Mouse (Mus musculus) intestine, postnatal 0 days (tissue): ENCODE results near the gene Arhgef18. TPM values are rescaled to one million over a fixed set of nuclear protein-coding genes. Genes with fewer than 3 reads are reported as not detected.

ENCODE experiments used
- ATAC-seq: fragments of 200-750 bp; cut with Nextera tagmentation; 2 replicates; pipeline ENCODE4 v1.8.0; 2017; ENCODE audit warnings: mild to moderate bottlenecking, moderate TSS enrichment, moderate library complexity
- H3K27ac ChIP-seq: fragments of 300-500 bp; sonication (generic); 2 replicates; pipeline ENCODE4 v1.5.1; 2014; ENCODE audit warnings: mild to moderate bottlenecking, low read depth, low read length, moderate library complexity
- H3K27me3 ChIP-seq: fragments of 300-500 bp; sonication (generic); replicated peaks from 2 replicates; pipeline ENCODE4 v1.6.1; 2014; ENCODE audit warnings: low read length, mixed read lengths; ENCODE audit not compliant: control insufficient read depth, insufficient read depth
- H3K36me3 ChIP-seq: fragments of 300-500 bp; sonication (generic); 2 replicates; pipeline ENCODE4 v1.6.1; 2014; ENCODE audit warnings: mild to moderate bottlenecking, moderate library complexity; ENCODE audit not compliant: control insufficient read depth, insufficient read depth
- H3K4me1 ChIP-seq: fragments of 300-500 bp; sonication (generic); replicated peaks from 2 replicates; pipeline ENCODE4 v1.6.1; 2014; ENCODE audit warnings: antibody characterized with exemption, low read length, mixed read lengths; ENCODE audit not compliant: control insufficient read depth, insufficient read depth
- H3K4me2 ChIP-seq: fragments of 300-500 bp; sonication (generic); replicated peaks from 2 replicates; pipeline ENCODE4 v1.6.1; 2014; ENCODE audit warnings: low read depth, mild to moderate bottlenecking, moderate library complexity
- H3K4me3 ChIP-seq: fragments of 300-500 bp; sonication (generic); 2 replicates; pipeline ENCODE4 v1.5.1; 2014; ENCODE audit warnings: low read depth, low read length
- H3K9ac ChIP-seq: fragments of 300-500 bp; sonication (generic); 2 replicates; pipeline ENCODE4 v1.6.1; 2014; ENCODE audit warnings: mild to moderate bottlenecking, low read depth, low read length
- H3K9me3 ChIP-seq: fragments of 300-500 bp; sonication (generic); 2 replicates; pipeline ENCODE4 v1.6.1; 2016; ENCODE audit warnings: mixed run types; ENCODE audit not compliant: control insufficient read depth
- CTCF ChIP-seq: sonication (generic); IDR thresholded peaks from 2 replicates; pipeline ENCODE4 v1.5.1; 2016; ENCODE audit warnings: low read depth, mild to moderate bottlenecking, control low read depth, antibody characterized with exemption, moderate library complexity
- WGBS: fragments of 180-500 bp; shearing (Covaris S2); extraction: QIAGEN DNeasy Blood & Tissue Kit; methylation state at CpG from one replicate; pipeline ENCODE4 v1.1.7; 2014; 5-methylcytosine and 5-hydroxymethylcytosine counted together
- polyA plus RNA-seq: library from polyadenylated mRNA; unstranded; fragments of >200 nt; fragmentation: Nextera tagmentation; extraction: Ambion mirVana; gene quantifications from 2 replicates; pipeline ENCODE4 v1.2.1, GENCODE M21; 2015

Gene Arhgef18
- polyA plus RNA-seq, 1 experiment from 2014 or later = 4.5 TPM

- Histone ChIP-seq H3K9ac (no peak within 1 kb of the TSS), H3K36me3 (no peaks in the 10 kb centered on the region), H3K9me3 (no peaks in the 10 kb centered on the region), H3K4me1 (peaks cover 4% of the 10 kb centered on the region; the same call in 1 of the 2 replicates), H3K4me2 (no peak within 1 kb of the TSS), H3K4me3 (no peak within 1 kb of the TSS), H3K27me3 (peaks cover 2% of the 10 kb centered on the region; the same call in 1 of the 2 replicates), H3K27ac (no peak within 1 kb of the TSS)
- ATAC-seq = no peak
- no peak for TF ChIP-seq CTCF
These were observed 77.8 kb downstream of the Arhgef18 start, which contains the start of gene Tex45 for GRCm38 (mm10) chr8:3470562-3470961. TSS of gene Tex45 (plus strand) at chr8:3470862.

- peak; percentile 33; the same call in 1 of the 2 replicates for ATAC-seq
- TF ChIP-seq CTCF = no peak
- Histone ChIP-seq H3K4me3 (peak overlapping the region; percentile 23), H3K27ac (no peak overlapping the region), H3K9ac (peak overlapping the region; percentile 26; the same call in 1 of the 2 replicates), H3K27me3 (peaks cover 6% of the 10 kb centered on the region; the same call in 1 of the 2 replicates), H3K4me1 (no peaks in the 10 kb centered on the region), H3K36me3 (no peaks in the 10 kb centered on the region), H3K4me2 (peak overlapping the region; percentile 52), H3K9me3 (no peaks in the 10 kb centered on the region)
- WGBS = 21% methylated on average over 37 of the region's 37 CpGs
These were observed 83.1 kb downstream of the Arhgef18 start for GRCm38 (mm10) chr8:3475715-3476429.

- no peak overlapping the region for H3K27ac ChIP-seq
These were observed 87.5 kb downstream of the Arhgef18 start for GRCm38 (mm10) chr8:3480221-3480785.

GRCm38 (mm10) chr8:3481605-3482004 lies 88.8 kb downstream of the Arhgef18 start:
- WGBS = 60% methylated on average over 5 of the region's 5 CpGs
- peak; percentile 28; the same call in 1 of the 2 replicates for ATAC-seq

More at GRCm38 (mm10) chr8:3480221-3480785, 87.5 kb downstream of the Arhgef18 start:
- H3K9ac ChIP-seq = no peak overlapping the region
- H3K27me3 ChIP-seq = peaks cover 6% of the 10 kb centered on the region; the same call in 1 of the 2 replicates
- no peak overlapping the region for H3K4me3 ChIP-seq
- no peaks in the 10 kb centered on the region for H3K4me1 ChIP-seq
- TF ChIP-seq CTCF = no peak
- ATAC-seq = no peak
- H3K4me2 ChIP-seq = no peak overlapping the region
- no peaks in the 10 kb centered on the region for H3K36me3 ChIP-seq
- no peaks in the 10 kb centered on the region for H3K9me3 ChIP-seq
- WGBS = 64% methylated on average over 4 of the region's 4 CpGs

GRCm38 (mm10) chr8:3482240-3482740 lies 89.5 kb downstream of the Arhgef18 start:
- ATAC-seq = no peak
- Histone ChIP-seq H3K9ac (no peak overlapping the region), H3K9me3 (no peaks in the 10 kb centered on the region), H3K36me3 (no peaks in the 10 kb centered on the region), H3K27me3 (no peaks in the 10 kb centered on the region), H3K27ac (no peak overlapping the region), H3K4me2 (no peak overlapping the region), H3K4me1 (no peaks in the 10 kb centered on the region), H3K4me3 (no peak overlapping the region)
- WGBS = 80% methylated on average over 22 of the region's 22 CpGs
- no peak for TF ChIP-seq CTCF

More at GRCm38 (mm10) chr8:3481605-3482004, 88.8 kb downstream of the Arhgef18 start:
- Histone ChIP-seq H3K27me3 (no peaks in the 10 kb centered on the region), H3K4me3 (no peak overlapping the region), H3K36me3 (no peaks in the 10 kb centered on the region), H3K4me1 (no peaks in the 10 kb centered on the region), H3K9me3 (no peaks in the 10 kb centered on the region), H3K27ac (no peak overlapping the region), H3K4me2 (no peak overlapping the region), H3K9ac (no peak overlapping the region)
- no peak for TF ChIP-seq CTCF

GRCm38 (mm10) chr8:3483546-3483945 lies 90.7 kb downstream of the Arhgef18 start:
- Histone ChIP-seq H3K4me1 (no peaks in the 10 kb centered on the region), H3K4me3 (no peak overlapping the region), H3K9ac (no peak overlapping the region), H3K9me3 (no peaks in the 10 kb centered on the region), H3K27ac (no peak overlapping the region), H3K36me3 (no peaks in the 10 kb centered on the region), H3K4me2 (no peak overlapping the region), H3K27me3 (no peaks in the 10 kb centered on the region)
- WGBS = 81% methylated on average over 7 of the region's 7 CpGs
- TF ChIP-seq CTCF = no peak
- ATAC-seq = no peak
